Mouse (Mus musculus) bone marrow, adult 2 months (tissue): ENCODE data around the gene Agps.

Experiments
- CTCF ChIP-seq: fragments of 200-500 bp; IDR thresholded peaks from 2 replicates; pipeline ENCODE4 v1.5.1; 2011; ENCODE audit warnings: low read length, control low read depth; ENCODE audit not compliant: control insufficient read depth, insufficient read depth
- POLR2A ChIP-seq: fragments of 200-500 bp; IDR thresholded peaks from 2 replicates; pipeline ENCODE4 v1.6.1; 2011; ENCODE audit warnings: low read depth, mild to moderate bottlenecking, control low read depth, low read length, borderline replicate concordance; ENCODE audit not compliant: control insufficient read depth

DNA sequence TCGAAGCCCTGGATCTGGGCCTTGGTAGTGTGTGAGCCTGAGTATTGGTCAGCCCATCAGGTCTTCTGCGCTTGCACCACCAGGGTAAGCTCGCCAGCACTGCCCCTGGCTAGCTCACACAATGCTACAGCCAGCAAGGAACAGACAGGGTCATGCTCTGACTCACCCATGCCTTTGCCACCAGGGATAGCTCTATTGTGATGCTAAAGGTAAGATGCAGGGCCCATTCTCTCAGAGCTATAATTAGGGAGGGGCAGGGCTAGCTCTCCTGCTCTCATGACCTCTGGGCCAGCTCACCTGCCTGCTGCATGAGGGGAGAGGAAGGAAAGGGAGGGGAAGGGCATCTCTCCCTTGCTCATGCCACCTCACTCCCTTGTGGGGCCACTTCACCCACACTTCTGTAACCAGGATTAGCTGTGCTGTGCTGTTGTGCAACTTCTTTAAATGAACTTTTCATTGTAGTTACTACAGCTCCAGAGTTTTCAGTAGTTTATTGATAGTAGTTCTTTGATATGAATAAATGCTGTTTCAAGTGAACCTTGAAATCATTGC is 42.1 kb downstream of the Agps start:
- TF ChIP-seq CTCF (no peak), POLR2A (no peak)
